ENCODE assay signal across 24 mouse cellular contexts in genomic region chr9:14032048-14032362, GRCm38 (mm10).
DNase-seq lines count a peak whose midpoint lies in the region; ATAC-seq lines count a peak whose summit lies in the region.
"Had no signal": no experiment of that assay in that cellular context is flagged by ENCODE, and none has a peak within 500 bp of the region (broad histone marks: within the 10 kb centered on the region; RNA-seq: fewer than 3 reads in every experiment).

No protein-coding gene starts in this region.

- H3K9ac ChIP-seq in forebrain, embryonic 13.5 days, result no peak overlapping the region
- H3K9ac ChIP-seq in forebrain, embryonic 11.5 days (ENCODE audit: low read length), result no peak overlapping the region
- no peak overlapping the region for H3K9ac ChIP-seq in midbrain, embryonic 15.5 days
- H3K9ac ChIP-seq in midbrain, embryonic 13.5 days (replicated peaks), result no peak overlapping the region
- no peak overlapping the region for H3K9ac ChIP-seq in forebrain, embryonic 16.5 days (replicated peaks; ENCODE audit: low read depth, low read length)
- no peak overlapping the region for H3K9ac ChIP-seq in neural tube, embryonic 15.5 days (replicated peaks)
- H3K9ac ChIP-seq: heart, embryonic 15.5 days; liver, embryonic 14.5 days; lung, embryonic 15.5 days; neural tube, embryonic 12.5 days; stomach, embryonic 15.5 days had no signal

- H3K27me3 ChIP-seq in forebrain, embryonic 13.5 days, result no peaks in the 10 kb centered on the region
- no peaks in the 10 kb centered on the region for H3K27me3 ChIP-seq in forebrain, embryonic 11.5 days (ENCODE audit: control insufficient read depth, insufficient read depth, low read length)
- no peaks in the 10 kb centered on the region for H3K27me3 ChIP-seq in midbrain, embryonic 15.5 days (replicated peaks)
- H3K27me3 ChIP-seq in midbrain, embryonic 13.5 days, result no peaks in the 10 kb centered on the region
- no peaks in the 10 kb centered on the region for H3K27me3 ChIP-seq in forebrain, embryonic 16.5 days (replicated peaks; ENCODE audit: control insufficient read depth, insufficient read depth, low read length)
- H3K27me3 ChIP-seq in neural tube, embryonic 15.5 days (replicated peaks), result no peaks in the 10 kb centered on the region
- H3K27me3 ChIP-seq: heart, embryonic 15.5 days; lung, embryonic 15.5 days; neural tube, embryonic 12.5 days; Patski; stomach, embryonic 15.5 days had no signal

- H3K27ac ChIP-seq in forebrain, embryonic 13.5 days, result no peak overlapping the region
- H3K27ac ChIP-seq in forebrain, embryonic 11.5 days (ENCODE audit: low read depth, low read length), result no peak overlapping the region
- H3K27ac ChIP-seq in midbrain, embryonic 15.5 days, result 0 out of 2 replicates have a peak overlapping the region, but pooled peaks have one; percentile 15
- H3K27ac ChIP-seq in midbrain, embryonic 13.5 days, result no peak overlapping the region
- H3K27ac ChIP-seq in forebrain, embryonic 16.5 days (ENCODE audit: low read length), result no peak overlapping the region
- H3K27ac ChIP-seq in neural tube, embryonic 15.5 days (replicated peaks), result peak overlapping the region; percentile 60
- H3K27ac ChIP-seq: heart, embryonic 10.5 days; heart, embryonic 15.5 days; liver, embryonic 14.5 days; lung, embryonic 15.5 days; neural tube, embryonic 12.5 days; stomach, embryonic 15.5 days had no signal

- H3K4me3 ChIP-seq in forebrain, embryonic 13.5 days, result no peak overlapping the region
- no peak overlapping the region for H3K4me3 ChIP-seq in forebrain, embryonic 11.5 days (ENCODE audit: low read depth, low read length)
- H3K4me3 ChIP-seq in midbrain, embryonic 15.5 days, result no peak overlapping the region
- no peak overlapping the region for H3K4me3 ChIP-seq in midbrain, embryonic 13.5 days (replicated peaks)
- no peak overlapping the region for H3K4me3 ChIP-seq in forebrain, embryonic 16.5 days (replicated peaks; ENCODE audit: low read length)
- H3K4me3 ChIP-seq in neural tube, embryonic 15.5 days (replicated peaks), result no peak overlapping the region
- H3K4me3 ChIP-seq: heart, embryonic 10.5 days; heart, embryonic 15.5 days; lung, embryonic 15.5 days; neural tube, embryonic 12.5 days; stomach, embryonic 15.5 days had no signal

- DNase-seq in forebrain, embryonic 11.5 days (ENCODE audit: low spot score), result no peak
- DNase-seq in frontal cortex, postnatal 36 days (ENCODE audit: low spot score in 2 of 2), result no peak
- DNase-seq: adrenal gland, postnatal 10 days; cerebellum, adult 8-10 months; cerebellum, postnatal 25 days; gastrocnemius, postnatal 25 days; kidney, adult 11 months; kidney, postnatal 14 days; layer of hippocampus, adult 9-11 months; liver; right cerebral cortex, postnatal 25 days had no signal

- no peaks in the 10 kb centered on the region for H3K9me3 ChIP-seq in forebrain, embryonic 13.5 days (replicated peaks)
- H3K9me3 ChIP-seq in forebrain, embryonic 11.5 days (ENCODE audit: control insufficient read depth, low read length), result no peaks in the 10 kb centered on the region
- no peaks in the 10 kb centered on the region for H3K9me3 ChIP-seq in midbrain, embryonic 15.5 days
- H3K9me3 ChIP-seq in midbrain, embryonic 13.5 days, result no peaks in the 10 kb centered on the region
- H3K9me3 ChIP-seq in forebrain, embryonic 16.5 days (ENCODE audit: control insufficient read depth, low read length), result no peaks in the 10 kb centered on the region
- no peaks in the 10 kb centered on the region for H3K9me3 ChIP-seq in neural tube, embryonic 15.5 days (replicated peaks)
- H3K9me3 ChIP-seq: heart, embryonic 10.5 days; heart, embryonic 15.5 days; lung, embryonic 15.5 days; neural tube, embryonic 12.5 days; stomach, embryonic 15.5 days had no signal

- WGBS in forebrain, embryonic 13.5 days, result 56% methylated on average over 1 of the region's 1 CpGs
- WGBS in forebrain, embryonic 11.5 days, result 69% methylated on average over 1 of the region's 1 CpGs
- 50% methylated on average over 1 of the region's 1 CpGs for WGBS in midbrain, embryonic 15.5 days
- 71% methylated on average over 1 of the region's 1 CpGs for WGBS in midbrain, embryonic 13.5 days
- WGBS in forebrain, embryonic 16.5 days, result 58% methylated on average over 1 of the region's 1 CpGs
- 53% methylated on average over 1 of the region's 1 CpGs for WGBS in neural tube, embryonic 15.5 days

- peak; percentile 54 for ATAC-seq in forebrain, embryonic 13.5 days
- ATAC-seq in forebrain, embryonic 11.5 days (replicated peaks; ENCODE audit: low FRiP score), result no peak
- ATAC-seq in midbrain, embryonic 15.5 days (replicated peaks), result peak; percentile 65; the same call in 1 of the 2 replicates
- ATAC-seq in midbrain, embryonic 13.5 days, result no peak
- peak; percentile 46 for ATAC-seq in forebrain, embryonic 16.5 days
- ATAC-seq in neural tube, embryonic 15.5 days (ENCODE audit: low FRiP score), result peak; percentile 84
- ATAC-seq: Patski had no signal

- H3K4me2 ChIP-seq in forebrain, embryonic 13.5 days, result no peak overlapping the region
- no peak overlapping the region for H3K4me2 ChIP-seq in forebrain, embryonic 11.5 days (ENCODE audit: low read depth, low read length, severe bottlenecking)
- no peak overlapping the region for H3K4me2 ChIP-seq in midbrain, embryonic 15.5 days
- H3K4me2 ChIP-seq in midbrain, embryonic 13.5 days (replicated peaks), result no peak overlapping the region
- no peak overlapping the region; the same call in 1 of the 2 replicates for H3K4me2 ChIP-seq in forebrain, embryonic 16.5 days (ENCODE audit: low read length)
- H3K4me2 ChIP-seq in neural tube, embryonic 15.5 days, result no peak overlapping the region
- H3K4me2 ChIP-seq: heart, embryonic 15.5 days; lung, embryonic 15.5 days; midbrain, embryonic 11.5 days; neural tube, embryonic 12.5 days; stomach, embryonic 15.5 days had no signal

- peaks cover 16% of the 10 kb centered on the region for H3K4me1 ChIP-seq in forebrain, embryonic 13.5 days
- H3K4me1 ChIP-seq in forebrain, embryonic 11.5 days (replicated peaks; ENCODE audit: control insufficient read depth, insufficient read depth, low read length), result no peaks in the 10 kb centered on the region
- H3K4me1 ChIP-seq in midbrain, embryonic 15.5 days, result peaks cover 5% of the 10 kb centered on the region; the same call in 1 of the 2 replicates
- peaks cover 9% of the 10 kb centered on the region; the same call in 1 of the 2 replicates for H3K4me1 ChIP-seq in midbrain, embryonic 13.5 days (replicated peaks)
- H3K4me1 ChIP-seq in forebrain, embryonic 16.5 days (replicated peaks; ENCODE audit: control insufficient read depth, insufficient read depth, low read length), result peaks cover 9% of the 10 kb centered on the region
- H3K4me1 ChIP-seq in neural tube, embryonic 15.5 days, result peaks cover 16% of the 10 kb centered on the region
- H3K4me1 ChIP-seq: heart, embryonic 10.5 days; heart, embryonic 15.5 days; neural tube, embryonic 12.5 days; stomach, embryonic 15.5 days had no signal

- no peaks in the 10 kb centered on the region for H3K36me3 ChIP-seq in forebrain, embryonic 13.5 days (ENCODE audit: poor library complexity, severe bottlenecking)
- no peaks in the 10 kb centered on the region for H3K36me3 ChIP-seq in forebrain, embryonic 11.5 days (ENCODE audit: control insufficient read depth, insufficient read depth, low read length)
- no peaks in the 10 kb centered on the region for H3K36me3 ChIP-seq in midbrain, embryonic 15.5 days (replicated peaks)
- H3K36me3 ChIP-seq in midbrain, embryonic 13.5 days, result no peaks in the 10 kb centered on the region
- H3K36me3 ChIP-seq in forebrain, embryonic 16.5 days (ENCODE audit: control insufficient read depth, insufficient read depth), result no peaks in the 10 kb centered on the region
- H3K36me3 ChIP-seq in neural tube, embryonic 15.5 days, result no peaks in the 10 kb centered on the region
- H3K36me3 ChIP-seq: heart, embryonic 10.5 days; heart, embryonic 15.5 days; lung, embryonic 15.5 days; neural tube, embryonic 12.5 days; stomach, embryonic 15.5 days had no signal

Comparison
In these comparisons a context has a peak if more than half of its experiments do, and no peak if none do; other contexts are left out.
1. ATAC-seq: peak in forebrain, embryonic 13.5 days (single experiment), midbrain, embryonic 15.5 days (single experiment), forebrain, embryonic 16.5 days (single experiment) and neural tube, embryonic 15.5 days (single experiment); none in forebrain, embryonic 11.5 days (single experiment) and midbrain, embryonic 13.5 days (single experiment).
2. H3K27ac ChIP-seq: peak in midbrain, embryonic 15.5 days (single experiment) and neural tube, embryonic 15.5 days (single experiment); none in forebrain, embryonic 13.5 days (single experiment), forebrain, embryonic 11.5 days (single experiment), midbrain, embryonic 13.5 days (single experiment) and forebrain, embryonic 16.5 days (single experiment).